Mouse (Mus musculus): ENCODE results near the gene Gm19426. TPM values are rescaled to one million over a fixed set of nuclear protein-coding genes. Genes with fewer than 3 reads are reported as not detected.
"Not testable (repeated sequence)": the region's sequence is repeated elsewhere in the genome, so short reads cannot be mapped to it uniquely, and the experiment has no call there.

The Gm19426 gene
- polyA plus RNA-seq, 1 experiment = 4.4 TPM

- Histone ChIP-seq H3K36me3 (ENCODE audit: control insufficient read depth, insufficient read depth) (no peaks in the 10 kb centered on the region), H3K79me2 (ENCODE audit: control insufficient read depth, insufficient read depth) (no peaks in the 10 kb centered on the region), H3K79me3 (ENCODE audit: low read depth) (no peaks in the 10 kb centered on the region), H3K27me3 (ENCODE audit: control insufficient read depth, insufficient read depth, insufficient read length) (no peaks in the 10 kb centered on the region), H3ac (ENCODE audit: control insufficient read depth, insufficient read length, low read depth) (no peak within 1 kb of the TSS), H3K4me3 (ENCODE audit: insufficient read depth, poor library complexity, severe bottlenecking) (no peak within 1 kb of the TSS)
- TF ChIP-seq MAX (IDR thresholded peaks at IDR 0.05) (no peak), MYOG (IDR thresholded peaks at IDR 0.05; ENCODE audit: control insufficient read depth, extremely low read depth, insufficient read length) (no peak), MYOD1 (IDR thresholded peaks at IDR 0.05; ENCODE audit: control insufficient read depth, insufficient read length, low read depth) (no peak)
Observed at GRCm38 (mm10) chr2:84733579-84734300, 9.7 kb downstream of the Gm19426 start, which contains the start of gene Ypel4. TSS of gene Ypel4 (plus strand) at chr2:84734058.

- Histone ChIP-seq H3K27me3 (ENCODE audit: control insufficient read depth, insufficient read depth, insufficient read length) (no peaks in the 10 kb centered on the region), H3K4me3 (ENCODE audit: insufficient read depth, poor library complexity, severe bottlenecking) (no peak overlapping the region), H3K79me3 (ENCODE audit: low read depth) (no peaks in the 10 kb centered on the region)
Observed at GRCm38 (mm10) chr2:84732394-84732793, 11.1 kb downstream of the Gm19426 start.

GRCm38 (mm10) chr2:84731206-84731605 is 12.2 kb downstream of the Gm19426 start:
- Histone ChIP-seq H3K36me3 (ENCODE audit: control insufficient read depth, insufficient read depth) (no peaks in the 10 kb centered on the region), H3K79me3 (ENCODE audit: low read depth) (peaks cover 6% of the 10 kb centered on the region), H3K4me3 (ENCODE audit: insufficient read depth, poor library complexity, severe bottlenecking) (no peak overlapping the region), H3K79me2 (ENCODE audit: control insufficient read depth, insufficient read depth) (peaks cover 9% of the 10 kb centered on the region), H3ac (ENCODE audit: control insufficient read depth, insufficient read length, low read depth) (no peak overlapping the region), H3K27me3 (ENCODE audit: control insufficient read depth, insufficient read depth, insufficient read length) (no peaks in the 10 kb centered on the region)
- TF ChIP-seq CEBPB (IDR thresholded peaks at IDR 0.05; ENCODE audit: low read depth) (no peak), MYOG (IDR thresholded peaks at IDR 0.05; ENCODE audit: control insufficient read depth, extremely low read depth, insufficient read length) (no peak), CTCF (IDR thresholded peaks at IDR 0.05; ENCODE audit: control insufficient read depth, insufficient read depth, insufficient read length) (no peak), USF1 (IDR thresholded peaks at IDR 0.05; ENCODE audit: low read depth) (no peak), FOSL1 (IDR thresholded peaks at IDR 0.05; ENCODE audit: insufficient read depth, low read length, poor library complexity, severe bottlenecking) (no peak), MYOD1 (IDR thresholded peaks at IDR 0.05; ENCODE audit: control insufficient read depth, insufficient read length, low read depth) (no peak), MAX (IDR thresholded peaks at IDR 0.05) (no peak)

More at GRCm38 (mm10) chr2:84732394-84732793, 11.1 kb downstream of the Gm19426 start:
- Histone ChIP-seq H3K36me3 (ENCODE audit: control insufficient read depth, insufficient read depth) (no peaks in the 10 kb centered on the region), H3ac (ENCODE audit: control insufficient read depth, insufficient read length, low read depth) (no peak overlapping the region), H3K79me2 (ENCODE audit: control insufficient read depth, insufficient read depth) (no peaks in the 10 kb centered on the region)
- TF ChIP-seq MYOD1 (IDR thresholded peaks at IDR 0.05; ENCODE audit: control insufficient read depth, insufficient read length, low read depth) = no peak
- TF ChIP-seq USF1 (IDR thresholded peaks at IDR 0.05; ENCODE audit: low read depth) = no peak
- no peak for TF ChIP-seq MAX (IDR thresholded peaks at IDR 0.05)
- no peak for TF ChIP-seq FOSL1 (IDR thresholded peaks at IDR 0.05; ENCODE audit: insufficient read depth, low read length, poor library complexity, severe bottlenecking)
- no peak for TF ChIP-seq MYOG (IDR thresholded peaks at IDR 0.05; ENCODE audit: control insufficient read depth, extremely low read depth, insufficient read length)

GRCm38 (mm10) chr2:84728191-84728590 is 15.3 kb downstream of the Gm19426 start:
- H3K79me2 ChIP-seq (ENCODE audit: control insufficient read depth, insufficient read depth) = peaks cover 36% of the 10 kb centered on the region
- H3ac ChIP-seq (ENCODE audit: control insufficient read depth, insufficient read length, low read depth); H3K4me3 ChIP-seq (ENCODE audit: insufficient read depth, poor library complexity, severe bottlenecking); H3K27me3 ChIP-seq (ENCODE audit: control insufficient read depth, insufficient read depth, insufficient read length): not testable (repeated sequence)
- peaks cover 29% of the 10 kb centered on the region for H3K36me3 ChIP-seq (ENCODE audit: control insufficient read depth, insufficient read depth)
- H3K79me3 ChIP-seq (ENCODE audit: low read depth) = peaks cover 24% of the 10 kb centered on the region

- no peaks in the 10 kb centered on the region for H3K27me3 ChIP-seq (ENCODE audit: control insufficient read depth, insufficient read depth, insufficient read length)
Observed at GRCm38 (mm10) chr2:84727172-84727858, 16.1 kb downstream of the Gm19426 start, which contains the start of gene Clp1. TSS of gene Clp1 (minus strand) at chr2:84727350.

GRCm38 (mm10) chr2:84726716-84727115 is 16.7 kb downstream of the Gm19426 start:
- H3ac ChIP-seq (ENCODE audit: control insufficient read depth, insufficient read length, low read depth) = peak overlapping the region; percentile 46
- H3K36me3 ChIP-seq (ENCODE audit: control insufficient read depth, insufficient read depth) = peaks cover 38% of the 10 kb centered on the region
- no peaks in the 10 kb centered on the region for H3K27me3 ChIP-seq (ENCODE audit: control insufficient read depth, insufficient read depth, insufficient read length)
- H3K4me3 ChIP-seq (ENCODE audit: insufficient read depth, poor library complexity, severe bottlenecking) = peak overlapping the region; percentile 86
- TF ChIP-seq CTCF (IDR thresholded peaks at IDR 0.05; ENCODE audit: control insufficient read depth, insufficient read depth, insufficient read length) = no peak
- TF ChIP-seq MYOD1 (IDR thresholded peaks at IDR 0.05; ENCODE audit: control insufficient read depth, insufficient read length, low read depth) = no peak
- TF ChIP-seq MYOG (IDR thresholded peaks at IDR 0.05; ENCODE audit: control insufficient read depth, extremely low read depth, insufficient read length) = no peak
- TF ChIP-seq MAX (IDR thresholded peaks at IDR 0.05) = no peak
- TF ChIP-seq USF1 (IDR thresholded peaks at IDR 0.05; ENCODE audit: low read depth) = no peak
- TF ChIP-seq FOSL1 (IDR thresholded peaks at IDR 0.05; ENCODE audit: insufficient read depth, low read length, poor library complexity, severe bottlenecking) = no peak
- TF ChIP-seq CEBPB (IDR thresholded peaks at IDR 0.05; ENCODE audit: low read depth) = no peak
- H3K79me3 ChIP-seq (ENCODE audit: low read depth) = peaks cover 24% of the 10 kb centered on the region
- peaks cover 36% of the 10 kb centered on the region for H3K79me2 ChIP-seq (ENCODE audit: control insufficient read depth, insufficient read depth)

More at GRCm38 (mm10) chr2:84727172-84727858, 16.1 kb downstream of the Gm19426 start, which contains the start of gene Clp1:
- Histone ChIP-seq H3K79me3 (ENCODE audit: low read depth) (peaks cover 24% of the 10 kb centered on the region), H3K4me3 (ENCODE audit: insufficient read depth, poor library complexity, severe bottlenecking) (peak within 1 kb of the TSS; percentile 86), H3K79me2 (ENCODE audit: control insufficient read depth, insufficient read depth) (peaks cover 36% of the 10 kb centered on the region), H3ac (ENCODE audit: control insufficient read depth, insufficient read length, low read depth) (peak within 1 kb of the TSS; percentile 54), H3K36me3 (ENCODE audit: control insufficient read depth, insufficient read depth) (peaks cover 32% of the 10 kb centered on the region)
- TF ChIP-seq MAX (IDR thresholded peaks at IDR 0.05) = no peak
- TF ChIP-seq MYOD1 (IDR thresholded peaks at IDR 0.05; ENCODE audit: control insufficient read depth, insufficient read length, low read depth) = no peak
- no peak for TF ChIP-seq USF1 (IDR thresholded peaks at IDR 0.05; ENCODE audit: low read depth)
- TF ChIP-seq CTCF (IDR thresholded peaks at IDR 0.05; ENCODE audit: control insufficient read depth, insufficient read depth, insufficient read length) = no peak
- no peak for TF ChIP-seq MYOG (IDR thresholded peaks at IDR 0.05; ENCODE audit: control insufficient read depth, extremely low read depth, insufficient read length)
- no peak for TF ChIP-seq FOSL1 (IDR thresholded peaks at IDR 0.05; ENCODE audit: insufficient read depth, low read length, poor library complexity, severe bottlenecking)
- no peak for TF ChIP-seq CEBPB (IDR thresholded peaks at IDR 0.05; ENCODE audit: low read depth)
